Mouse (Mus musculus) kidney, adult 2 months (tissue): ENCODE data around the gene Gfm1.

Source experiments
- CTCF ChIP-seq: fragments of 200-500 bp; conservative IDR thresholded peaks from 2 replicates; pipeline ENCODE4 v1.5.1; 2011; ENCODE audit warnings: low read depth, mild to moderate bottlenecking, control low read depth, low read length, moderate library complexity, mixed read lengths; ENCODE audit not compliant: insufficient read depth, insufficient read length
- POLR2A ChIP-seq: fragments of 200-500 bp; IDR thresholded peaks from one replicate; pipeline ENCODE4 v1.6.1; 2011; ENCODE audit warnings: low read depth, low read length, control low read depth

- no peak for TF ChIP-seq CTCF
- TF ChIP-seq POLR2A = no peak
These were observed 92.8 kb downstream of the Gfm1 start for GRCm38 (mm10) chr3:67522709-67523108.
